Mouse (Mus musculus) granulocyte monocyte progenitor cell, adult 5-6 weeks (primary cell): Measurements from ENCODE around the gene Ascl3. TPM values are rescaled to one million over a fixed set of nuclear protein-coding genes. Genes with fewer than 3 reads are reported as not detected.

Source experiments
- total RNA-seq, 2 experiments: library from RNA; stranded (forward) in 1 of 2; stranded (reverse) in 1 of 2; fragments of 200-712, 200-1000 nt in 1 of 2; fragments of >200 nt in 1 of 2; fragmentation: Nextera tagmentation in 1 of 2; gene quantifications; 2 replicates each; pipeline ENCODE4 v1.2.3; 2014 to 2017

Gene Ascl3
- total RNA-seq, 2 experiments from 2014 or later: not detected

Other genes starting within 250 kb of the Ascl3 start
- gene Trim66, start 223.6 kb downstream of the Ascl3 start, total RNA-seq (2014; fragmentation: Nextera tagmentation): 0.11 TPM in 1 of 2 replicates, not detected in the other
- 0.09 TPM in 1 of 2 replicates, not detected in the other for gene Trim66, start 223.6 kb downstream of the Ascl3 start, total RNA-seq (2017)
- 686 and 801 TPM in 2 replicates for gene Rpl27a, start 212.6 kb downstream of the Ascl3 start, total RNA-seq (2014; fragmentation: Nextera tagmentation)
- gene Rpl27a, start 212.6 kb downstream of the Ascl3 start, total RNA-seq (2017): 939 and 1,342 TPM in 2 replicates
- 0.49 TPM in 1 of 2 replicates, not detected in the other for gene St5, start 28.1 kb downstream of the Ascl3 start, total RNA-seq (2014; fragmentation: Nextera tagmentation)
- 0.72 and 1.6 TPM in 2 replicates for gene St5, start 28.1 kb downstream of the Ascl3 start, total RNA-seq (2017)
- 44.7 and 52.5 TPM in 2 replicates for gene Akip1, start 28.0 kb downstream of the Ascl3 start, total RNA-seq (2014; fragmentation: Nextera tagmentation)
- gene Akip1, start 28.0 kb downstream of the Ascl3 start, total RNA-seq (2017): 20.8 and 25.9 TPM in 2 replicates
- not detected in 2 replicates for gene BC051019, start 7.9 kb downstream of the Ascl3 start, total RNA-seq (2014; fragmentation: Nextera tagmentation)
- not detected in 2 replicates for gene BC051019, start 7.9 kb downstream of the Ascl3 start, total RNA-seq (2017)
- gene Tmem9b, start 21.1 kb upstream of the Ascl3 start, total RNA-seq (2014; fragmentation: Nextera tagmentation): 29.3 and 33.6 TPM in 2 replicates
- 20.3 and 28.0 TPM in 2 replicates for gene Tmem9b, start 21.1 kb upstream of the Ascl3 start, total RNA-seq (2017)
- not detected in 2 replicates for gene Nrip3, start 50.3 kb upstream of the Ascl3 start, total RNA-seq (2014; fragmentation: Nextera tagmentation)
- not detected in 2 replicates for gene Nrip3, start 50.3 kb upstream of the Ascl3 start, total RNA-seq (2017)
- gene Scube2, start 134.0 kb upstream of the Ascl3 start, total RNA-seq (2014; fragmentation: Nextera tagmentation): not detected in 2 replicates
- gene Scube2, start 134.0 kb upstream of the Ascl3 start, total RNA-seq (2017): not detected in 2 replicates
- gene Dennd5a, start 228.7 kb upstream of the Ascl3 start, total RNA-seq (2014; fragmentation: Nextera tagmentation): 79.8 and 85.7 TPM in 2 replicates
- 52.4 and 56.1 TPM in 2 replicates for gene Dennd5a, start 228.7 kb upstream of the Ascl3 start, total RNA-seq (2017)